Mouse (Mus musculus) testis, adult 2 months (tissue): ENCODE data around the gene Zc3h18. TPM values are rescaled to one million over a fixed set of nuclear protein-coding genes. Genes with fewer than 3 reads are reported as not detected.

Experiments used
- H3K27ac ChIP-seq: fragments of 200-500 bp; 2 replicates; pipeline ENCODE4 v1.5.1; 2012; ENCODE audit warnings: low read depth, low read length; ENCODE audit not compliant: control insufficient read depth, insufficient read depth
- H3K27me3 ChIP-seq: fragments of 200-500 bp; 2 replicates; pipeline ENCODE4 v1.6.1; 2012; ENCODE audit warnings: mild to moderate bottlenecking, low read length, moderate library complexity; ENCODE audit not compliant: control insufficient read depth, insufficient read depth
- H3K36me3 ChIP-seq: fragments of 200-500 bp; 2 replicates; pipeline ENCODE4 v1.6.1; 2012; ENCODE audit warnings: mild to moderate bottlenecking, low read length; ENCODE audit not compliant: control insufficient read depth, insufficient read depth
- H3K4me1 ChIP-seq: fragments of 200-500 bp; 2 replicates; pipeline ENCODE4 v1.6.1; 2012; ENCODE audit warnings: low read length; ENCODE audit not compliant: control insufficient read depth, insufficient read depth
- H3K4me3 ChIP-seq: fragments of 200-500 bp; 2 replicates; pipeline ENCODE4 v1.5.1; 2012; ENCODE audit warnings: low read depth, mild to moderate bottlenecking, low read length, moderate library complexity, mixed read lengths; ENCODE audit not compliant: control insufficient read depth
- CTCF ChIP-seq: fragments of 200-500 bp; IDR thresholded peaks from 2 replicates; pipeline ENCODE4 v1.5.1; 2012; ENCODE audit warnings: low read depth, mild to moderate bottlenecking, inconsistent platforms, low read length, moderate library complexity; ENCODE audit not compliant: control insufficient read depth, insufficient read depth, insufficient replicate concordance
- POLR2A ChIP-seq: fragments of 200-500 bp; IDR thresholded peaks from 2 replicates; pipeline ENCODE4 v1.6.1; 2012; ENCODE audit warnings: low read depth, mild to moderate bottlenecking, inconsistent platforms, low read length, moderate library complexity; ENCODE audit not compliant: control insufficient read depth
- polyA plus RNA-seq: library from polyadenylated mRNA; depleted of rRNA; stranded (reverse); fragments of >200 nt; gene quantifications from 2 replicates; pipeline ENCODE4 v1.2.3, GENCODE M21; 2012; rRNA removed

Gene Zc3h18
- 19.6 and 22.9 TPM in 2 replicates for polyA plus RNA-seq

- Histone ChIP-seq H3K4me3 (peak within 1 kb of the TSS; percentile 99), H3K36me3 (no peaks in the 10 kb centered on the region), H3K27me3 (no peaks in the 10 kb centered on the region), H3K27ac (peak within 1 kb of the TSS; percentile 100), H3K4me1 (peaks cover 4% of the 10 kb centered on the region)
- TF ChIP-seq POLR2A (peak; percentile 74), CTCF (no peak)
Measured at GRCm38 (mm10) chr8:122376365-122377231, at the start of gene Zc3h18. Gene Zc3h18, plus strand, starts transcription at chr8:122376609.

- Histone ChIP-seq H3K4me3 (no peak overlapping the region), H3K4me1 (peaks cover 13% of the 10 kb centered on the region), H3K36me3 (no peaks in the 10 kb centered on the region), H3K27ac (no peak overlapping the region), H3K27me3 (no peaks in the 10 kb centered on the region)
- TF ChIP-seq POLR2A (no peak), CTCF (no peak)
Measured at GRCm38 (mm10) chr8:122329072-122329471, 47.3 kb upstream of the Zc3h18 start.

- TF ChIP-seq CTCF, result no peak
- TF ChIP-seq POLR2A, result no peak
- no peak overlapping the region for H3K27ac ChIP-seq
- H3K27me3 ChIP-seq, result no peaks in the 10 kb centered on the region
- no peaks in the 10 kb centered on the region for H3K36me3 ChIP-seq
- H3K4me1 ChIP-seq, result peaks cover 7% of the 10 kb centered on the region
- H3K4me3 ChIP-seq, result no peak overlapping the region
Measured at GRCm38 (mm10) chr8:122329553-122330239, 46.7 kb upstream of the Zc3h18 start.

DNA sequence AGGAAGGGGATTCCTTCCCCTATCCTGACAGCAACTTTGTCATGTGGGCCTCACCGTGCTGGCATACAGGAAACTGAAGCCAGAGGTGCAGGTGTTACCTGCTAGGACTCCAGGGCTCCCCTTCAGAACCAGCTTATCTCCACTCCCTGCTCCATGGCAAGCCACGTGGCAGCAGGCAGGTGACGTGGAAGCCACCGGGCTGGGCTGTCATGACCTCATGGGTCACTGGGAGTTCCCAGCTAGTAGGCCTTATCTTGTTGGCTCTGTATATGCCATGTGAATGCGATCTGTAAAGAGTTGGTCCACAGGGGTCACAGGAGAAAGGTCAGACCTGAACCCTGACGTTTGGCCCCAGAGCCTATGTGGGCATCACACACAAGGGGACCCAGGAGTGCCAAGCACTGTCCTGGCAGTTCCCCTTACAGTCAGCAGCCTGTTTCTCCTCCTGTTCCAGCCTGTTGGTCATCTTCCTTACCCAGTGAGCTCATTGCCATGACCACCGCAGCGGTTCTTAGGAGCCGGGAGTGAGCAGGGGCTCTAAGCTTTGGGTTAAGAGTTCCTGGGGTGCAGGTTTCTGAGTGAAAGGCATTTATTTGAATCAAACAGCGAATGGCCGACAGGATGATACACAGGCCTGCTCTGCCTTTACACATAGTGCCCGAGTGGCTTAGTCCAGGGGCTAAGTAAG is 45.8 kb upstream of the Zc3h18 start:
- no peak for TF ChIP-seq POLR2A
- TF ChIP-seq CTCF, result no peak
- H3K4me1 ChIP-seq, result peaks cover 12% of the 10 kb centered on the region
- H3K4me3 ChIP-seq, result no peak overlapping the region
- H3K27ac ChIP-seq, result no peak overlapping the region
- H3K27me3 ChIP-seq, result no peaks in the 10 kb centered on the region
- H3K36me3 ChIP-seq, result no peaks in the 10 kb centered on the region

DNA sequence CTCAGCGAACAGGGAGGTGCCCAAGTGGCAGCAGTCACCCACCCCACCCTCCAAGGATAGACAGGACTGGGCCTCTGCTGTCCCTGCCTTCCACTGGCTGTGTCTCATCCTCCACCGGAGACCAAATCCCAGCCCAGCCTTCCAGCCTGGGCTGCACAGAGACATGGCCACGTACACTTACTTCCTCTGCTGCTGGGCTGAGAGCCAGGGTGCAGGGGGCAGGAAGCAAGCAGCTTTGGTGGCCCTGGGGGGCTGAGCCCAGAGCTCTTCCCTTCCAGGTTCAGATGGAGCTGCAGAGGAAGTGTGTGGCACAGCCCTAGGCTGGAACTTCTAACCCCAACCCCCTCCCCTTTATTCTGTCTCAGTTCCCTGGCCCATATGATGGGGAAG is 45.3 kb upstream of the Zc3h18 start:
- H3K36me3 ChIP-seq, result no peaks in the 10 kb centered on the region
- peaks cover 16% of the 10 kb centered on the region for H3K4me1 ChIP-seq
- no peak overlapping the region for H3K27ac ChIP-seq
- no peaks in the 10 kb centered on the region for H3K27me3 ChIP-seq
- no peak overlapping the region for H3K4me3 ChIP-seq
- TF ChIP-seq CTCF (no peak), POLR2A (no peak)

DNA sequence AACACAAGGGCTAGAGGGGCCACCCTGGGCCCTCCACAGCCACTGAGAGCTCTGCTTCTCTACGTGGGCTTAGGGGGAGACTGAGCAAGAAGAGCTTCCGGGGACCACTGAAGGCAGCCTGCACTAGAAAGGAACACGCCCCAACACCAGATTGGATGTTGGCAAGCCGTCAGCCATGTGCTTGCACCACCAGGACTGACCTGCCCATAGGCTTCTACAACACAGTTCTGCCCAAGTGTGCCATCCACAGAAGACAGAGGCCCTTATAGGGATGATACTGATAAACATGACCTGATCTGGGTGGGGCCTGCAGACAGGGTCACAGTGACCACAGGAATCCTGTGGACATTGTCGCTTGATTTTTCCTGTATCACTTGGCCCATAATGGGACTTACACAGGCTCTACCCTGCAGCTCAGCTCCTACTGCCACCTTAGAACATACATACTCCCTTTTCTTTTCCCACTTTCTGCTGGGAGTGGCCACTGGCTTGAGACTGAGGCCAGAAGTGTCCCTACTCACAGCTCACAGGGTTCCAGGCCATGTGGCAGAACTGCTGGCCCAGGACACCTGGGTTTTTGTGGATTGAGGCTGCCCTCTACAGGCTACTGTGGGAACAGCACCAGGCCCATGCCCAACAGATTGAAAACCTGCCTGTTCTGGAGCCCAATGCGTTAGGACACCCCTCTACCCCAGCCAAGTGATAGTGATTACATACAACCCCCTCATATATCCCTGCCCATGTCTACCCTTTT is 43.5 kb upstream of the Zc3h18 start:
- Histone ChIP-seq H3K4me3 (peak overlapping the region; percentile 47), H3K27ac (no peak overlapping the region), H3K27me3 (no peaks in the 10 kb centered on the region), H3K36me3 (no peaks in the 10 kb centered on the region), H3K4me1 (peaks cover 27% of the 10 kb centered on the region)
- TF ChIP-seq POLR2A, result no peak
- peak; percentile 91 for TF ChIP-seq CTCF

- Histone ChIP-seq H3K27ac (no peak overlapping the region), H3K27me3 (no peaks in the 10 kb centered on the region), H3K4me1 (peaks cover 27% of the 10 kb centered on the region), H3K4me3 (no peak overlapping the region), H3K36me3 (no peaks in the 10 kb centered on the region)
- TF ChIP-seq POLR2A (no peak), CTCF (no peak)
Measured at GRCm38 (mm10) chr8:122333531-122333930, 42.9 kb upstream of the Zc3h18 start.
